Mouse (Mus musculus) CH12.LX (cell line): Measurements from ENCODE around the gene Colgalt2. TPM values are rescaled to one million over a fixed set of nuclear protein-coding genes. Genes with fewer than 3 reads are reported as not detected.

Experiments used
- DNase-seq: peaks from one replicate; pipeline ENCODE4 v3.0.0-alpha.2; 2013; ENCODE audit errors: extremely low read depth
- H3K27ac ChIP-seq: 2 replicates; pipeline ENCODE4 v1.5.1; 2012; ENCODE audit warnings: low read depth, mild to moderate bottlenecking, control low read depth, moderate library complexity; ENCODE audit not compliant: insufficient read depth
- H3K27me3 ChIP-seq: replicated peaks from 2 replicates; pipeline ENCODE3; 2012; ENCODE audit warnings: inconsistent platforms
- H3K36me3 ChIP-seq, 2 experiments: replicated peaks in 1 of 2; 2 replicates each; pipeline versions ENCODE3 to v1.6.1; 2012; ENCODE audit warnings: inconsistent platforms in 1 of 2, low read length in 1 of 2, mild to moderate bottlenecking in 1 of 2, mixed read lengths in 1 of 2, moderate library complexity in 1 of 2; ENCODE audit not compliant: control insufficient read depth in 1 of 2, insufficient read depth in 1 of 2
- H3K4me1 ChIP-seq, 2 experiments: 2 replicates each; pipeline ENCODE4 v1.6.1; 2012; ENCODE audit warnings: inconsistent platforms in 1 of 2, moderate library complexity in 1 of 2; ENCODE audit not compliant: insufficient read depth in 2 of 2, control insufficient read depth in 1 of 2
- H3K4me2 ChIP-seq: 2 replicates; pipeline ENCODE4 v1.6.1; 2012; ENCODE audit warnings: low read depth, mild to moderate bottlenecking, control low read depth; ENCODE audit not compliant: poor library complexity, insufficient read depth, severe bottlenecking
- H3K4me3 ChIP-seq, 3 experiments: fragments of 150-350 bp in 1 of 3; sonication (generic) in 1 of 3; replicated peaks in 1 of 3; 2 replicates each; pipeline versions ENCODE3 to v1.5.1; 2011 to 2012; ENCODE audit warnings: low read depth in 2 of 3, low read length in 2 of 3, mild to moderate bottlenecking in 2 of 3, moderate library complexity in 2 of 3, control low read depth in 1 of 3, improper control_type of control experiment in 1 of 3, inconsistent platforms in 1 of 3, mixed read lengths in 1 of 3; ENCODE audit not compliant: poor library complexity in 1 of 3
- H3K79me2 ChIP-seq: replicated peaks from 2 replicates; pipeline ENCODE4 v1.6.1; 2012; ENCODE audit warnings: mild to moderate bottlenecking, moderate library complexity; ENCODE audit not compliant: control insufficient read depth, poor library complexity, insufficient read depth, severe bottlenecking; ENCODE audit errors: extremely low read depth
- H3K9ac ChIP-seq: 2 replicates; pipeline ENCODE4 v1.6.1; 2012; ENCODE audit warnings: low read depth, mild to moderate bottlenecking, control low read depth, moderate library complexity; ENCODE audit not compliant: insufficient read depth
- H3K9me3 ChIP-seq: replicated peaks from 2 replicates; pipeline ENCODE3; 2012; ENCODE audit warnings: low read length, inconsistent platforms, mixed read lengths
- BHLHE40 ChIP-seq: IDR thresholded peaks from 2 replicates; pipeline ENCODE4 v1.6.1; 2011; ENCODE audit warnings: mild to moderate bottlenecking, low read depth, low read length, improper control_type of control experiment
- CHD1 ChIP-seq: IDR thresholded peaks from 2 replicates; pipeline ENCODE4 v1.6.1; 2012; ENCODE audit warnings: low read depth, low read length, improper control_type of control experiment, inconsistent platforms
- CHD2 ChIP-seq: IDR thresholded peaks from 2 replicates; pipeline ENCODE4 v1.6.1; 2011; ENCODE audit warnings: low read length, improper control_type of control experiment
- EP300 ChIP-seq: IDR thresholded peaks from 2 replicates; pipeline ENCODE4 v1.6.1; 2011; ENCODE audit warnings: low read length, improper control_type of control experiment
- JUND ChIP-seq: conservative IDR thresholded peaks from 2 replicates; pipeline ENCODE4 v1.6.1; 2011; ENCODE audit warnings: low read depth, low read length, improper control_type of control experiment
- KAT2A ChIP-seq: IDR thresholded peaks from 2 replicates; pipeline ENCODE4 v1.6.1; 2012; ENCODE audit warnings: low read length, improper control_type of control experiment, inconsistent platforms; ENCODE audit not compliant: insufficient replicate concordance
- MAFK ChIP-seq: IDR thresholded peaks from 2 replicates; pipeline ENCODE4 v1.6.1; 2011; ENCODE audit warnings: low read length, improper control_type of control experiment; ENCODE audit not compliant: insufficient replicate concordance
- MAZ ChIP-seq: IDR thresholded peaks from 2 replicates; pipeline ENCODE4 v1.6.1; 2012; ENCODE audit warnings: low read depth, mild to moderate bottlenecking, inconsistent platforms, low read length, improper control_type of control experiment, moderate library complexity
- MEF2A ChIP-seq: IDR thresholded peaks from 2 replicates; pipeline ENCODE4 v1.6.1; 2014; ENCODE audit warnings: low read depth, mild to moderate bottlenecking, inconsistent platforms, low read length, improper control_type of control experiment, borderline replicate concordance
- PAX5 ChIP-seq: IDR thresholded peaks from 2 replicates; pipeline ENCODE4 v1.6.1; 2012; ENCODE audit warnings: low read length, inconsistent platforms, mixed read lengths
- POLR2AphosphoS2 ChIP-seq: IDR thresholded peaks from 2 replicates; pipeline ENCODE4 v1.6.1; 2011; ENCODE audit warnings: low read depth, low read length, improper control_type of control experiment
- RAD21 ChIP-seq: IDR thresholded peaks from 2 replicates; pipeline ENCODE4 v1.6.1; 2011; ENCODE audit warnings: low read depth, mild to moderate bottlenecking, low read length, improper control_type of control experiment, moderate library complexity
- RCOR1 ChIP-seq: conservative IDR thresholded peaks from 2 replicates; pipeline ENCODE4 v1.6.1; 2012; ENCODE audit warnings: low read depth, mild to moderate bottlenecking, inconsistent platforms, low read length, improper control_type of control experiment
- SMC3 ChIP-seq: IDR thresholded peaks from 2 replicates; pipeline ENCODE4 v1.6.1; 2011; ENCODE audit warnings: low read depth, low read length, improper control_type of control experiment
- TCF12 ChIP-seq: IDR thresholded peaks from 2 replicates; pipeline ENCODE4 v1.6.1; 2014; ENCODE audit warnings: low read depth, mild to moderate bottlenecking, inconsistent platforms, low read length, improper control_type of control experiment
- UBTF ChIP-seq: IDR thresholded peaks from 2 replicates; pipeline ENCODE4 v1.6.1; 2012; ENCODE audit warnings: low read depth, mild to moderate bottlenecking, inconsistent platforms, low read length, improper control_type of control experiment, moderate library complexity
- USF1 ChIP-seq: IDR thresholded peaks from 2 replicates; pipeline ENCODE4 v1.6.1; 2014; ENCODE audit warnings: low read depth, mild to moderate bottlenecking, inconsistent platforms, low read length, improper control_type of control experiment
- ZC3H11A ChIP-seq: IDR thresholded peaks from 2 replicates; pipeline ENCODE4 v1.6.1; 2012; ENCODE audit warnings: low read depth, mild to moderate bottlenecking, inconsistent platforms, low read length, improper control_type of control experiment
- ZKSCAN1 ChIP-seq: IDR thresholded peaks from 2 replicates; pipeline ENCODE4 v1.6.1; 2012; ENCODE audit warnings: low read depth, inconsistent platforms, low read length, improper control_type of control experiment, borderline replicate concordance
- ZMIZ1 ChIP-seq: IDR thresholded peaks from 2 replicates; pipeline ENCODE4 v1.6.1; 2012; ENCODE audit warnings: low read depth, mild to moderate bottlenecking, inconsistent platforms, low read length, improper control_type of control experiment
- ZNF384 ChIP-seq: IDR thresholded peaks from 2 replicates; pipeline ENCODE4 v1.6.1; 2012; ENCODE audit warnings: low read depth, low read length, improper control_type of control experiment, inconsistent platforms
- dilution Hi-C: fragments of 300-500 bp; cut with MboI; formaldehyde crosslinking; loops from 2 replicates; pipeline ENCODE4 v1.14.3; 2020; ENCODE audit warnings: low sequenced_read_pairs; ENCODE audit not compliant: extremely low pct_unique_long_range_greater_than_20kb, extremely low pct_ligation_motif_present
- in situ Hi-C: fragments of 300-500 bp; cut with MboI; formaldehyde crosslinking; loops from 3 replicates; pipeline ENCODE4 v1.14.3; 2019; ENCODE audit warnings: low sequenced_read_pairs, low pct_ligation_motif_present, low pct_unique_long_range_greater_than_20kb, mixed read lengths
- polyA plus RNA-seq: library from polyadenylated mRNA; unstranded; fragments of >175 nt; gene quantifications from 2 replicates; pipeline ENCODE4 v1.2.1, GENCODE M21; 2012; ENCODE audit warnings: low read depth; ENCODE audit not compliant: insufficient read length
- total RNA-seq, 2 experiments: library from RNA; depleted of rRNA; stranded (reverse); fragments of 300-350 nt in 1 of 2; fragments of >200 nt in 1 of 2; gene quantifications; 2 replicates each; pipeline ENCODE4 v1.2.3; 2012 to 2014

Colgalt2 gene
- total and polyA plus RNA-seq, 3 experiments = not detected

DNA sequence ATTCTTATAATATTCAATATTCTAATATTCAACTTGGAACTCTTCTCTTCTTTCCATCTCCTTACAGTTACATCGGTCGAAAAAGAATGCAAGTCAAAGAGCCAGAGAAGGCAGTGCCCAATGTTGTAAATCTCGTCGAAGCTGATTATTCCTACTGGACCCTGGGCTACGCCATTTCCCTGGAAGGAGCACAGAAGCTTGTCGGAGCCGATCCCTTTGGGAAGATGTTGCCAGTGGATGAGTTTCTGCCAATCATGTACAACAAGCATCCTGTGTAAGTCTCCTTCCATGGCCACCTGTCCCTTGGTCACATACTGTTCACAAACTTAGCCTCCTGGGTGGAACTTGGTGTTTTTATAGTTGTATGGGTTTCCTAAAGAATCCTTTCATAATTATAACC, 107.1 kb downstream of the Colgalt2 start:
- no peaks in the 10 kb centered on the region for H3K4me1 ChIP-seq
- H3K79me2 ChIP-seq = no peaks in the 10 kb centered on the region
- no peaks in the 10 kb centered on the region for H3K9me3 ChIP-seq
- no peak overlapping the region for H3K4me3 ChIP-seq
- dilution Hi-C loops (no loop called here), in situ Hi-C loops (no loop called here)
- H3K36me3 ChIP-seq = no peaks in the 10 kb centered on the region
- no peak overlapping the region for H3K9ac ChIP-seq
- H3K27me3 ChIP-seq = no peaks in the 10 kb centered on the region
- H3K4me2 ChIP-seq = no peak overlapping the region
- no peak for TF ChIP-seq PAX5
- TF ChIP-seq ZKSCAN1 = no peak
- TF ChIP-seq USF1 = no peak
- no peak for TF ChIP-seq BHLHE40
- TF ChIP-seq ZC3H11A = no peak
- TF ChIP-seq MAZ = no peak
- TF ChIP-seq EP300 = no peak
- TF ChIP-seq CHD2 = no peak
- TF ChIP-seq POLR2AphosphoS2 = no peak
- TF ChIP-seq RCOR1 = no peak
- no peak for TF ChIP-seq RAD21
- no peak for TF ChIP-seq CHD1
- no peak for TF ChIP-seq KAT2A
- no peak for TF ChIP-seq JUND
- no peak for TF ChIP-seq TCF12
- no peak for TF ChIP-seq SMC3
- DNase-seq = no peak
- H3K27ac ChIP-seq = no peak overlapping the region

- in situ Hi-C loops = no loop called here
- Histone ChIP-seq H3K4me1 (no peaks in the 10 kb centered on the region), H3K79me2 (no peaks in the 10 kb centered on the region), H3K4me2 (no peak overlapping the region), H3K27ac (no peak overlapping the region), H3K4me3 (no peak overlapping the region)
- dilution Hi-C loops = no loop called here
- TF ChIP-seq RCOR1 = no peak
- TF ChIP-seq ZNF384 = no peak
- TF ChIP-seq MAFK = no peak
- TF ChIP-seq UBTF = no peak
- TF ChIP-seq MEF2A = no peak
- no peak for TF ChIP-seq ZMIZ1
- TF ChIP-seq PAX5 = no peak
- TF ChIP-seq, all 38 proteins: peak for 0
- H3K27me3 ChIP-seq = no peaks in the 10 kb centered on the region
- no peak for DNase-seq
- no peaks in the 10 kb centered on the region for H3K9me3 ChIP-seq
- no peaks in the 10 kb centered on the region for H3K36me3 ChIP-seq
- no peak overlapping the region for H3K9ac ChIP-seq
These were observed 109.0 kb downstream of the Colgalt2 start for GRCm38 (mm10) chr1:152508481-152509220.
